ENCODE assay signal across 9 mouse cellular contexts in the genomic region with DNA sequence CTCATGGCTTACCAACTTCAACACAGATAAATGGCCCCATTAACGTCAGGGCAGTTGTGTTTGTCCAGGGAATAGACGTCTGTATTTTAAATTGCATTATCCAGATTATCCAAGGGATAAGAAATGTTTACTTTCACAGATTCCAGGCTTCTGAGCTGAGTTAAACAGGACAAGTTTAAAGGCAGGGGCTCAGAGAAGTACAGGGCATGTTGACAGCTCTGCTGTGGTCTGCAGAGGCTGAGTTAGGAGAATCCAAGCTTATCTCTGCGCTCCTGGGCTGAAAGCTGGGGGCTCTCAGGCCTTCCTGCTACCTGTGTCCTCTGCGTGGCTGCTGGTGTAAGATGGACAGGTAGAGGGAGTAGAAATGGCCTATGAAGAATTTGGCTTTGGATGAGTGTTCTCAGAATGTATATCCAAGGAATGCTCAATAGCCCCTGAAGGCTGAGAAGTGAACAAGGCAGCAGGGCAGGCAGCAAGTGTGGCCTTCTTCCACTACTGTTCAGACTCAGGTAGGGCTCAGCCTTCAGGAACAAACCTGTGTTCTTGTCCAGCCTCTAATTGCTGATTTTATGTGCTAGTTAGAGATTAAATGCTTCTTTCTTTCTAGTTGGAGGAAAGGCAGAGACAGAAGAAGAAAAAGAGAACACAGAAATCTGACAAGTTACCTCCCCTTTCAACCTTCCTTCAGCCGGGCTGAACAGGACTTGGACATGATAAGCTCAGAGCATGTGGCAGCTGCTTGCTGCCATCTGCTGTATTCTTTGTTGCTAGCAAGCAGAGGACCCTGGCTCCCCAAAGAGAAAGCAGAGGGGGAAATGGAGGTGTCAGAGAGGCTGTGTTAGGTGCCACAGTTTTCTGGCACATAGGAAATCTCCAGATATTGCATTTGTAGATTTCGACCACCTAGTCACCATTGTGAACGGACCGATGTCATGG.
DNase-seq lines count a peak whose midpoint lies in the region; ATAC-seq and TF ChIP-seq lines count a peak whose summit lies in the region.
"Had no signal": no experiment of that assay in that cellular context is flagged by ENCODE, and none has a peak within 500 bp of the region (broad histone marks: within the 10 kb centered on the region; RNA-seq: fewer than 3 reads in every experiment).

No protein-coding gene starts in this region.

- H3K4me1 ChIP-seq in ES-Bruce4 (ENCODE audit: control insufficient read depth, insufficient read depth, low read length), result no peaks in the 10 kb centered on the region
- H3K4me1 ChIP-seq in forebrain, embryonic 13.5 days, result no peaks in the 10 kb centered on the region
- no peaks in the 10 kb centered on the region for H3K4me1 ChIP-seq in kidney, embryonic 16.5 days (ENCODE audit: insufficient read depth, low read length)
- H3K4me1 ChIP-seq in liver, adult 2 months (ENCODE audit: control insufficient read depth, insufficient read depth, low read length), result peaks cover 5% of the 10 kb centered on the region; the same call in 1 of the 2 replicates
- H3K4me1 ChIP-seq in neural tube, embryonic 15.5 days, result no peaks in the 10 kb centered on the region
- H3K4me1 ChIP-seq: limb, embryonic 15.5 days had no signal

- H3K27me3 ChIP-seq in ES-Bruce4 (ENCODE audit: control insufficient read depth, insufficient read depth, low read length, poor library complexity, severe bottlenecking), result no peaks in the 10 kb centered on the region; the same call in 1 of the 2 replicates
- H3K27me3 ChIP-seq in forebrain, embryonic 13.5 days, result no peaks in the 10 kb centered on the region
- no peaks in the 10 kb centered on the region for H3K27me3 ChIP-seq in kidney, embryonic 16.5 days (ENCODE audit: insufficient read depth, low read length)
- H3K27me3 ChIP-seq in liver, adult 2 months (ENCODE audit: control insufficient read depth, insufficient read depth, low read length), result no peaks in the 10 kb centered on the region
- H3K27me3 ChIP-seq in neural tube, embryonic 15.5 days (replicated peaks), result no peaks in the 10 kb centered on the region
- H3K27me3 ChIP-seq: limb, embryonic 15.5 days had no signal

- TF ChIP-seq EP300 in ES-Bruce4 (IDR thresholded peaks at IDR 0.05; ENCODE audit: insufficient read depth, low read depth, low read length), result no peak

- TF ChIP-seq POLR2A in ES-Bruce4 (IDR thresholded peaks at IDR 0.05; ENCODE audit: insufficient read depth, low read length), result no peak
- no peak for TF ChIP-seq POLR2A in liver, adult 2 months (IDR thresholded peaks at IDR 0.05; ENCODE audit: extremely low read depth, insufficient read depth, low read length)

- no peak overlapping the region for H3K27ac ChIP-seq in ES-Bruce4 (ENCODE audit: insufficient read depth, low read length)
- H3K27ac ChIP-seq in forebrain, embryonic 13.5 days, result no peak overlapping the region
- no peak overlapping the region for H3K27ac ChIP-seq in kidney, embryonic 16.5 days (ENCODE audit: low read length)
- no peak overlapping the region for H3K27ac ChIP-seq in liver, adult 2 months (replicated peaks; ENCODE audit: insufficient read depth, low read depth, low read length)
- H3K27ac ChIP-seq in neural tube, embryonic 15.5 days (replicated peaks), result no peak overlapping the region
- H3K27ac ChIP-seq: limb, embryonic 15.5 days had no signal

- DNase-seq in adrenal gland, adult 8-10 months, result peak; percentile 8
- DNase-seq in liver, adult 2 months (ENCODE audit: extremely low read depth, low read depth, low spot score), result peak; percentile 61
- DNase-seq in thymus, postnatal 25 days, result no peak

- no peak overlapping the region for H3K4me3 ChIP-seq in ES-Bruce4 (ENCODE audit: low read depth, low read length)
- no peak overlapping the region for H3K4me3 ChIP-seq in forebrain, embryonic 13.5 days
- no peak overlapping the region for H3K4me3 ChIP-seq in kidney, embryonic 16.5 days (ENCODE audit: low read length)
- H3K4me3 ChIP-seq in liver, adult 2 months (ENCODE audit: insufficient read depth, low read depth, low read length), result no peak overlapping the region
- no peak overlapping the region for H3K4me3 ChIP-seq in neural tube, embryonic 15.5 days (replicated peaks)
- H3K4me3 ChIP-seq: limb, embryonic 15.5 days had no signal

- peak; percentile 81 for ATAC-seq in forebrain, embryonic 13.5 days
- peak; percentile 69; the same call in 1 of the 2 replicates for ATAC-seq in kidney, embryonic 16.5 days (ENCODE audit: low FRiP score, low TSS enrichment)
- peak; percentile 85; the same call in 1 of the 2 replicates for ATAC-seq in neural tube, embryonic 15.5 days (ENCODE audit: low FRiP score)
- ATAC-seq in activated CD4-positive, CD25-positive, alpha-beta regulatory T cell, adult 4 months, result no peak

- H3K9ac ChIP-seq in ES-Bruce4 (ENCODE audit: low read depth, poor library complexity, severe bottlenecking), result no peak overlapping the region
- no peak overlapping the region for H3K9ac ChIP-seq in forebrain, embryonic 13.5 days
- no peak overlapping the region for H3K9ac ChIP-seq in kidney, embryonic 16.5 days (replicated peaks; ENCODE audit: low read length)
- H3K9ac ChIP-seq in liver, adult 2 months (ENCODE audit: low read depth, low read length), result peak overlapping the region; percentile 26; the same call in 1 of the 2 replicates
- H3K9ac ChIP-seq in neural tube, embryonic 15.5 days (replicated peaks), result no peak overlapping the region
- H3K9ac ChIP-seq: limb, embryonic 15.5 days had no signal

- H3K4me2 ChIP-seq in forebrain, embryonic 13.5 days, result no peak overlapping the region
- H3K4me2 ChIP-seq in kidney, embryonic 16.5 days (replicated peaks; ENCODE audit: low read depth, low read length), result no peak overlapping the region
- H3K4me2 ChIP-seq in neural tube, embryonic 15.5 days, result no peak overlapping the region
- H3K4me2 ChIP-seq: limb, embryonic 15.5 days had no signal

- no peaks in the 10 kb centered on the region for H3K79me2 ChIP-seq in liver, adult 2 months (ENCODE audit: control insufficient read depth, insufficient read depth, low read length)

- H3K9me3 ChIP-seq in ES-Bruce4 (replicated peaks; ENCODE audit: control insufficient read depth, insufficient read depth, low read length, poor library complexity, severe bottlenecking), result no peaks in the 10 kb centered on the region
- H3K9me3 ChIP-seq in forebrain, embryonic 13.5 days (replicated peaks), result no peaks in the 10 kb centered on the region
- H3K9me3 ChIP-seq in kidney, embryonic 16.5 days (ENCODE audit: low read length), result no peaks in the 10 kb centered on the region
- no peaks in the 10 kb centered on the region for H3K9me3 ChIP-seq in neural tube, embryonic 15.5 days (replicated peaks)
- H3K9me3 ChIP-seq: limb, embryonic 15.5 days had no signal

- no peaks in the 10 kb centered on the region for H3K36me3 ChIP-seq in ES-Bruce4 (ENCODE audit: control insufficient read depth, insufficient read depth, low read length, poor library complexity, severe bottlenecking)
- H3K36me3 ChIP-seq in forebrain, embryonic 13.5 days (ENCODE audit: poor library complexity, severe bottlenecking), result no peaks in the 10 kb centered on the region
- H3K36me3 ChIP-seq in kidney, embryonic 16.5 days (ENCODE audit: insufficient read depth, low read length), result no peaks in the 10 kb centered on the region
- H3K36me3 ChIP-seq in liver, adult 2 months (ENCODE audit: control insufficient read depth, insufficient read depth, low read length), result no peaks in the 10 kb centered on the region
- no peaks in the 10 kb centered on the region for H3K36me3 ChIP-seq in neural tube, embryonic 15.5 days
- H3K36me3 ChIP-seq: limb, embryonic 15.5 days had no signal

- WGBS in forebrain, embryonic 13.5 days, result 79% methylated on average over 8 of the region's 8 CpGs
- WGBS in kidney, embryonic 16.5 days, result 69% methylated on average over 8 of the region's 8 CpGs
- 53% methylated on average over 8 of the region's 8 CpGs for WGBS in liver, adult 2 months
- 72% methylated on average over 8 of the region's 8 CpGs for WGBS in neural tube, embryonic 15.5 days

- peak; percentile 26 for TF ChIP-seq CTCF in ES-Bruce4 (IDR thresholded peaks at IDR 0.05; ENCODE audit: low read depth, low read length)
- TF ChIP-seq CTCF in liver, adult 2 months (IDR thresholded peaks at IDR 0.05; ENCODE audit: low read depth, low read length), result peak; percentile 68
